Mouse (Mus musculus): ENCODE measurements around the gene Psmd9. TPM values are rescaled to one million over a fixed set of nuclear protein-coding genes. Genes with fewer than 3 reads are reported as not detected.

Gene Psmd9
- polyA plus RNA-seq, 1 experiment from 2014 or later, result 63.5 TPM

GRCm38 (mm10) chr5:123140694-123141554, 28.3 kb upstream of the Psmd9 start:
- ATAC-seq (peak; percentile 72), DNase-seq (ENCODE audit: low spot score) (peak; percentile 98)
- H3K4me2 ChIP-seq (ENCODE audit: low read length), result peak overlapping the region; percentile 90
- WGBS, result under 1% methylated on average over 31 of the region's 31 CpGs
- H3K4me1 ChIP-seq (ENCODE audit: control insufficient read depth, insufficient read depth, low read length), result peaks cover 33% of the 10 kb centered on the region
- H3K9ac ChIP-seq (ENCODE audit: low read length), result peak overlapping the region; percentile 100
- H3K36me3 ChIP-seq (ENCODE audit: control insufficient read depth, insufficient read depth, low read length), result peaks cover 19% of the 10 kb centered on the region; the same call in 1 of the 2 replicates
- no peaks in the 10 kb centered on the region for H3K9me3 ChIP-seq (replicated peaks; ENCODE audit: control insufficient read depth, low read length)
- H3K4me3 ChIP-seq (ENCODE audit: low read depth, low read length), result peak overlapping the region; percentile 94
- H3K27ac ChIP-seq (ENCODE audit: low read depth, low read length), result peak overlapping the region; percentile 100
- no peaks in the 10 kb centered on the region for H3K27me3 ChIP-seq (replicated peaks; ENCODE audit: control insufficient read depth, insufficient read depth, low read length)

- WGBS, result 0% methylated on average over 35 of the region's 38 CpGs
- Histone ChIP-seq H3K27ac (ENCODE audit: low read depth, low read length) (peak overlapping the region; percentile 100), H3K4me3 (ENCODE audit: low read depth, low read length) (peak overlapping the region; percentile 94), H3K27me3 (replicated peaks; ENCODE audit: control insufficient read depth, insufficient read depth, low read length) (no peaks in the 10 kb centered on the region), H3K9me3 (replicated peaks; ENCODE audit: control insufficient read depth, low read length) (no peaks in the 10 kb centered on the region), H3K9ac (ENCODE audit: low read length) (peak overlapping the region; percentile 100), H3K4me1 (ENCODE audit: control insufficient read depth, insufficient read depth, low read length) (peaks cover 30% of the 10 kb centered on the region), H3K4me2 (ENCODE audit: low read length) (peak overlapping the region; percentile 90), H3K36me3 (ENCODE audit: control insufficient read depth, insufficient read depth, low read length) (peaks cover 24% of the 10 kb centered on the region)
- peak; percentile 74 for DNase-seq (ENCODE audit: low spot score)
- ATAC-seq, result peak; percentile 24
Observed at GRCm38 (mm10) chr5:123141555-123142160, 27.6 kb upstream of the Psmd9 start.

- ATAC-seq (peak; percentile 33; the same call in 1 of the 2 replicates), DNase-seq (ENCODE audit: low spot score) (peak; percentile 79)
- Histone ChIP-seq H3K9ac (ENCODE audit: low read length) (peak within 1 kb of the TSS; percentile 100), H3K9me3 (replicated peaks; ENCODE audit: control insufficient read depth, low read length) (no peaks in the 10 kb centered on the region), H3K36me3 (ENCODE audit: control insufficient read depth, insufficient read depth, low read length) (peaks cover 25% of the 10 kb centered on the region), H3K4me2 (ENCODE audit: low read length) (peak within 1 kb of the TSS; percentile 90), H3K27ac (ENCODE audit: low read depth, low read length) (peak within 1 kb of the TSS; percentile 100), H3K27me3 (replicated peaks; ENCODE audit: control insufficient read depth, insufficient read depth, low read length) (no peaks in the 10 kb centered on the region), H3K4me1 (ENCODE audit: control insufficient read depth, insufficient read depth, low read length) (peaks cover 22% of the 10 kb centered on the region), H3K4me3 (ENCODE audit: low read depth, low read length) (peak within 1 kb of the TSS; percentile 94)
- under 1% methylated on average over 55 of the region's 103 CpGs for WGBS
Observed at GRCm38 (mm10) chr5:123142161-123143157, 26.8 kb upstream of the Psmd9 start, which contains the start of gene Setd1b. TSS of gene Setd1b (plus strand) at chr5:123142193.

DNA sequence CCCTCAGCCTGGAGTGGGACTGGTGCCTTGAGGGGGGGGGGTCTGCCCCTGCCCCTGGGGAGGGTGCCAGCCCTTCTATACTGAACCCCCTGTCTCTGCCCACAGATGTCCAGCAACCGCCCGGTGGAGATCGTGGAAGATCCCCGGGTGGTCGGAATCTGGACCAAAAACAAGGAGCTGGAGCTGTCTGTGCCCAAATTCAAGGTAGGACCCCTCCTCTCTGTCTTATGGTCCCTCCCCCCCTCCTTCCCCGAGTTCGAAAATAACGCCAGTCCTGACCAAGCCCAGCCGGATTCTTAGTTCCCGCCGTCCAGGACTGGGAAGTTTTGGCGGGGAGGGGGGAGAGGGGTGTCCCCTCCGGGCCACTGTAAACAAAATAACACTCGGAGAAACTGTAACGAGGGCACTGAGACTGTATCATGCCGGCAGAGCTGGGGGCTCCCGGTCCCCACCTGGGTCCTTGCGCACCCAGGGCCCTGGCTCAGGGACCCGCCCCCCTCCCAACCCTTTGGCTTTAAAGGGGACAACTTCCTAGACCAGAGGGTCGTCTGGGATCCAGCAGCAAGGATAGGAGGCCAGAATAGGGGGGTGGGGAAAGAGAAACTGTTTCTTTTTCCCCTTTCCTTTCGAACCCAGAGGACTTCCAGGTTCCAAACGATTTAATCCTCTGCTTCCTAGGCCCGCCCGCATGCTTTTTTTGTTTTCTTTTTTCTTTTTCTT, 25.8 kb upstream of the Psmd9 start:
- H3K9me3 ChIP-seq (replicated peaks; ENCODE audit: control insufficient read depth, low read length), result no peaks in the 10 kb centered on the region
- peak; percentile 69 for DNase-seq (ENCODE audit: low spot score)

DNA sequence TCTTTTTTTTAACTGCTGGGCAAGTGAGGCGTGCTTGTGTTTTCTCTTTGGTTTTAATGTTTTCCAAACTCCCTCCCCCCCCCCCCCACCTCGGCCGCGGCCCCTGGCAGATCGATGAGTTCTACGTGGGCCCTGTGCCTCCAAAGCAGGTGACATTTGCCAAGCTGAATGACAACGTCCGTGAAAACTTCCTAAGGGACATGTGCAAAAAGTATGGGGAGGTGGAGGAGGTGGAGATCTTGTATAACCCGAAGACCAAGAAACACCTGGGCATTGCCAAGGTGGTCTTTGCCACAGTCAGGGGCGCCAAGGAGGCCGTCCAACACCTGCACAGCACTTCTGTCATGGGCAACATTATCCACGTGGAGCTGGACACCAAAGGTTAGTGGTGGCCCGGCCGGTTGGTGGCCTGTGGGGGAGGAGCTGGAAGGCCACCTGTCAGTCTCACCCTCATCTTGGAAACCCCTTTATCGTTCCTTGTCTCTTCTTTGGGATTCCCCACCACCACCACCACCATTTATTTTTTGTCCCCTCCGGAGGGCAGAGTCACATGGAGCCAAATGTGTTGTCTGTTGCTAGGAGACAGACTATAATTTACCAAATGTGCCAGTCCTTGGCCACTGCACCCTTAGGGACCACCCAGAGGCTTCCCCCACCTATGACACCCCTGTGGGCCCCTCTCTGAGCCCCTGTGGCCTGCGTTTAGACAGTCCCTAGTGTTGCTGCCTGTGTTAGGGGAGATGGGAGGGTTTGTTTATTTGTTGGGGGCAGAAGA, 25.1 kb upstream of the Psmd9 start:
- ATAC-seq, result no peak

More for the DNA sequence above, 25.8 kb upstream of the Psmd9 start:
- WGBS, result under 1% methylated on average over 24 of the region's 24 CpGs
- Histone ChIP-seq H3K4me1 (ENCODE audit: control insufficient read depth, insufficient read depth, low read length) (peaks cover 21% of the 10 kb centered on the region), H3K4me2 (ENCODE audit: low read length) (peak overlapping the region; percentile 90), H3K9ac (ENCODE audit: low read length) (peak overlapping the region; percentile 100), H3K36me3 (ENCODE audit: control insufficient read depth, insufficient read depth, low read length) (peaks cover 32% of the 10 kb centered on the region), H3K27me3 (replicated peaks; ENCODE audit: control insufficient read depth, insufficient read depth, low read length) (no peaks in the 10 kb centered on the region), H3K4me3 (ENCODE audit: low read depth, low read length) (peak overlapping the region; percentile 94), H3K27ac (ENCODE audit: low read depth, low read length) (peak overlapping the region; percentile 100)
- ATAC-seq, result no peak

GRCm38 (mm10) chr5:123144746-123145590, 24.2 kb upstream of the Psmd9 start:
- peak overlapping the region; percentile 94 for H3K4me3 ChIP-seq (ENCODE audit: low read depth, low read length)
- peaks cover 44% of the 10 kb centered on the region for H3K36me3 ChIP-seq (ENCODE audit: control insufficient read depth, insufficient read depth, low read length)
- H3K27me3 ChIP-seq (replicated peaks; ENCODE audit: control insufficient read depth, insufficient read depth, low read length), result no peaks in the 10 kb centered on the region
- no peak overlapping the region for H3K27ac ChIP-seq (ENCODE audit: low read depth, low read length)
- H3K4me2 ChIP-seq (ENCODE audit: low read length), result peak overlapping the region; percentile 90
- H3K4me1 ChIP-seq (ENCODE audit: control insufficient read depth, insufficient read depth, low read length), result peaks cover 29% of the 10 kb centered on the region
- DNase-seq (ENCODE audit: low spot score) (no peak), ATAC-seq (no peak)
- H3K9ac ChIP-seq (ENCODE audit: low read length), result peak overlapping the region; percentile 100
- H3K9me3 ChIP-seq (replicated peaks; ENCODE audit: control insufficient read depth, low read length), result no peaks in the 10 kb centered on the region
- 43% methylated on average over 20 of the region's 20 CpGs for WGBS

More for the DNA sequence above, 25.1 kb upstream of the Psmd9 start:
- H3K27me3 ChIP-seq (replicated peaks; ENCODE audit: control insufficient read depth, insufficient read depth, low read length), result no peaks in the 10 kb centered on the region
- H3K9me3 ChIP-seq (replicated peaks; ENCODE audit: control insufficient read depth, low read length), result no peaks in the 10 kb centered on the region
- peak overlapping the region; percentile 100 for H3K9ac ChIP-seq (ENCODE audit: low read length)
- H3K4me2 ChIP-seq (ENCODE audit: low read length), result peak overlapping the region; percentile 90
- peaks cover 23% of the 10 kb centered on the region for H3K4me1 ChIP-seq (ENCODE audit: control insufficient read depth, insufficient read depth, low read length)
- no peak overlapping the region for H3K27ac ChIP-seq (ENCODE audit: low read depth, low read length)
- 6% methylated on average over 17 of the region's 17 CpGs for WGBS
- peak; percentile 22 for DNase-seq (ENCODE audit: low spot score)
- H3K36me3 ChIP-seq (ENCODE audit: control insufficient read depth, insufficient read depth, low read length), result peaks cover 39% of the 10 kb centered on the region
- peak overlapping the region; percentile 94 for H3K4me3 ChIP-seq (ENCODE audit: low read depth, low read length)

- no peak overlapping the region for H3K4me2 ChIP-seq (ENCODE audit: low read length)
Observed at GRCm38 (mm10) chr5:123146357-123146756, 22.9 kb upstream of the Psmd9 start.

More at GRCm38 (mm10) chr5:123146357-123146756, 22.9 kb upstream of the Psmd9 start:
- Histone ChIP-seq H3K4me3 (ENCODE audit: low read depth, low read length) (no peak overlapping the region), H3K27ac (ENCODE audit: low read depth, low read length) (no peak overlapping the region), H3K36me3 (ENCODE audit: control insufficient read depth, insufficient read depth, low read length) (peaks cover 54% of the 10 kb centered on the region), H3K27me3 (replicated peaks; ENCODE audit: control insufficient read depth, insufficient read depth, low read length) (no peaks in the 10 kb centered on the region), H3K4me1 (ENCODE audit: control insufficient read depth, insufficient read depth, low read length) (peaks cover 41% of the 10 kb centered on the region), H3K9ac (ENCODE audit: low read length) (no peak overlapping the region), H3K9me3 (replicated peaks; ENCODE audit: control insufficient read depth, low read length) (no peaks in the 10 kb centered on the region)
- DNase-seq (ENCODE audit: low spot score) (no peak), ATAC-seq (no peak)
- WGBS, result 84% methylated on average over 11 of the region's 11 CpGs

All from forebrain, embryonic 14.5 days (tissue).